Mouse (Mus musculus): Measurements from ENCODE around the gene Cacna2d3. TPM values are rescaled to one million over a fixed set of nuclear protein-coding genes. Genes with fewer than 3 reads are reported as not detected.
A peak's percentile ranks its signal among the peaks of the same experiment; 100 is the strongest.

Gene Cacna2d3
- total RNA-seq, 2 experiments from 2014 or later, result 81.8 to 88.4 TPM

DNA sequence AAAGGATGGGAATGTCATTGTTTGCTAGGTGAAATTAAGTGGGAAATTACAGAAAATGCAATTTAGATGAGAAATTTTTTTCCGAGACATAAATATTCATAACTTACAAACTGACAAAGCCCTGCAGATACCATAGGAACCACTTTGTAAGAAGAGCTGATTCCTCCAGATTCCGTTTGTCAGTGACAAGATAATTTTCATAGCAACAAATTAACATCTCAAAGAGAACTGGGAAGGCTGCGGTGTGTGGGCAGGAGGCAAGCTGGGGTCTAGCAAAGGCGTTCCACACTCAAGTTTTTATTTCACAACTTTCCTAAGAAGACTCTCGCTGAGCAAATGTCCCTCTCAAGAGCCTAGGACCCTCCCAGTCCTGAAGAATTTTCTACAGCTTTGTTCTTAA, 71.1 kb downstream of the Cacna2d3 start:
- DNase-seq (ENCODE audit: extremely low spot score in 1 of 2, low spot score in 2 of 2), result peak in 1 of 2 experiments; percentile 52
- intact Hi-C loops (cut with DNase I), result no loop called here

DNA sequence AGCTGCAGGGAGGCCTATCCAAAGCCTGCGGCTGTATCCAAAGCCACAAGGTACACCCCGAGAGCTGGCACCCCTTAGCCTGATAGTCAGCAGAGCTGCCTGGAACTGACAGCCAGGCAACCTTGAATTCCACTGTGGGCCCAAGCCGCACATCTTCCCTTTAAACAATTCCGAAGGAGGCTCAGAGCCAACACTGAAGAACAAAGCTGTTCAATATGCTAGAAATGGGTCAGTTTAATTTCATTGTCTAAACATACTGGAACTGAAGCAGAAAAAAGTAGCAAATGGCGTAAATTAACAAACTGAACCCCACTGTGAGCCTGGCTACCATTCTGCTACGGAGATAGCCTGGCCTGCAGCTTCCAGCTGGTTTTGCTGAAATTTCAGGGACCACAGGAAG, 72.9 kb downstream of the Cacna2d3 start:
- intact Hi-C loops (cut with DNase I), result no loop called here

DNA sequence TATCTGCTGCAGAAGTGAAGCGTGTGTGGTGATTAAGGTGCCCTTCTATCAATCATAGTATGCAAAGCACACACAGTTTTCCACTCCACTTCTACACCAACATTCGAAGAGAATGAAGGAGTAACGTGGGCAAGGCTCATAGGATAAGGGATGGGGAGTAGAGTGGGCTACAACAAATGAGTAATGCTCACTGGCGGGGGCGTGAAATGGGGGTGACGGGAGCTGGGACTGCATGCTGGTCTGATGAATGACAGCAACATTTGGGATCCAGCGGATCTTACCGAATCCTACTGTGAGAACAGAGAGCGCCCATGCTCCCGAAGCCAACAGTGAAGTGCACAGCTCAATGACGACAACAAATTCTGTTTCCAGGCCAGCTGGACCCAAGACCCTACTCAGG, 76.2 kb downstream of the Cacna2d3 start:
- intact Hi-C loops (cut with DNase I), result no loop called here
- no peak for DNase-seq (ENCODE audit: extremely low spot score in 1 of 2, low spot score in 2 of 2)

More for the DNA sequence above, 72.9 kb downstream of the Cacna2d3 start:
- DNase-seq (ENCODE audit: extremely low spot score in 1 of 2, low spot score in 2 of 2), result no peak

DNA sequence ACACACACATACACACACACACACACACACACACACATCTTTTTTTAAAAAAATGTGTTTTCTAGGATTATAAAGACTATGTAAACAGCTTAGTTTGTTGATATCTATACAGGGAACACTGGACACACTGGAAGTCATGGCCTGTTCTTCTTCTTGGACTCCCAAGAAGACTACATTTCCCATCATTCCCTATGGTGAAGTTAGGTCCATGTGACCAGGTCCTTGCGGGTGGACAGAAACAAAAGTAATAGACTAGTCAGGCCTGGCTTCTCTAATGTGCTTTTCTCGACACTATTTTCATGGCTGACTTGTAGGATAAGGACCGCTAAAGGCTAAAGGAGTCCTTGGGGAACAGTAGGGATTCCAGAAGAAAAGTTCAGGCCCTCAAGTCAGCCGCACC, 78.4 kb downstream of the Cacna2d3 start:
- intact Hi-C loops (cut with DNase I), result no loop called here
- DNase-seq (ENCODE audit: extremely low spot score in 1 of 2, low spot score in 2 of 2), result no peak

DNA sequence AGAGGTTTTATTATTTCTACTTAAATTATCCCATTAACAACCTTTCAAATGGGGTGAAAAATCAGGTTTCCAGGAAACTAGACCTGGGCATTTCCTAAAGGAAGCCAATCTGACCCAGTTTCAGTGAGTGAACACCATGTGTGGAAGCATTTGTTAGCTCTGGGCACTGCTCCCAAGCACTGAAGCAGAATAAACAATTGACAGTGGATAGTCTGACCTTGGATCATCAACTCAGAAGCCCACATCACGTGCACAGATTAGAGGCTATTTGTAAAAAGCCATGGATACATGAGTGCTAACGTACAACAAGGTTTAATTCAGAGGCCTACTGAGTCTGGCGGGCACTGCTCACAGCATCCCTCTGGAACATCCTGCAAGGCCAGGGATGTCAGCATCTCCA, 82.4 kb downstream of the Cacna2d3 start:
- DNase-seq (ENCODE audit: extremely low spot score in 1 of 2, low spot score in 2 of 2), result no peak
- intact Hi-C loops (cut with DNase I), result no loop called here

DNA sequence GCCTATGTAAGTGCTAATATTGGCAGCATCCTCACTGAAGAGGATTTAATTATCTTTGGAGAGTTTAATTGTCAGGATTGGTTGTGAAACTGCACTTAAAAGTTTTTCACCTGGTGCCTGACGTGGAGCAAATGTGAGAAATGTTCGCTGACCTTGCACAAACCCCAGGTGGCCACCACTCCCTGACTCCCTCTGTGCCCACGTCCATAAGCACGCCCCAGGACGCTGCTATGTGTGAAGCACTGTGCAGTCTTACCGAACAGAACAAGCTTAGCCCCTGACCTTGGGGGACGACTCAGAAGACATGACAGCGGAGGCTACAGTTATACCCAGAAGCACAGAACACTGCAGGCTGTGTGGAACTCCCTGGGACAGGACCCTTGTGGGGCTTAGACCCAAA, 93.5 kb downstream of the Cacna2d3 start:
- no peak for DNase-seq (ENCODE audit: extremely low spot score in 1 of 2, low spot score in 2 of 2)
- intact Hi-C loops (cut with DNase I), result no loop called here

DNA sequence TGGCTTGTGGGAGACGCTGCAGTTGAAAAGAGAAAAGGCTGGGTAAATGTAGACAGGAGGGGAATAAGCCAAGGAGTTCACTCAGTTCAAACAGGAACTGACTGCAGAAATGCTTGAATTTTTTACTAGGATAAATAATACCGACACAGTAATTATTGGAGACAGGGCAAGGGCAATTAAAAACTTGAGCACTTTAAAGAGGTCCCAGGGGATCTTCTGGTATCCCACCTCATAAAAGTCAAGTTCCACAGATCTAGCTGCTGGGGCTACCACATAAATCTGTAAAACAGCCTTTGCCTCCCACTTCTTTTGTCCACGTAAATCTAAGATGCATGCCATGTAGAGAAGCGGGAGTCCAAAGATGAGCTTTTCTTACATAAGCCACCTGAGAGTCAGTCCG, 109.2 kb downstream of the Cacna2d3 start:
- no peak for DNase-seq (ENCODE audit: extremely low spot score in 1 of 2, low spot score in 2 of 2)
- intact Hi-C loops (cut with DNase I), result no loop called here

DNA sequence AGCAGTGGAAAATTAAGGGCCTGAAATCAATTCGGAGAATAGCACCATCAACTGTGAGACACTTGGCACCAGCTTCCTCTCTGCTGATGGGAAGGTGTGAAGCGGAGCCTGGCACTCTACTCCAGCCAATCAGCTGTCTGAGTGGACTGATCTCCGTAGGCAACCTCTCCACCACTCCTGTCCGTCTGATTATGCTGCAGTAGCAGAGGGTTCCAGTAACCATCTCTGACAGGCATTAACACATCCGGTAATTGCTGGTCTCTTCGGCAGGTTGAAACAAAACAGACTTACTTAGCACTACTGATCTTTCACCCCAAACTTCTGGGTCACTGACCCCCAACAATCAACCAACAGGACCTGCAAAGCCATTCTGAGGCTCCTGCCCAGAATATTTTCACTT, 112.9 kb downstream of the Cacna2d3 start:
- no peak for DNase-seq (ENCODE audit: extremely low spot score in 1 of 2, low spot score in 2 of 2)
- intact Hi-C loops (cut with DNase I), result no loop called here

DNA sequence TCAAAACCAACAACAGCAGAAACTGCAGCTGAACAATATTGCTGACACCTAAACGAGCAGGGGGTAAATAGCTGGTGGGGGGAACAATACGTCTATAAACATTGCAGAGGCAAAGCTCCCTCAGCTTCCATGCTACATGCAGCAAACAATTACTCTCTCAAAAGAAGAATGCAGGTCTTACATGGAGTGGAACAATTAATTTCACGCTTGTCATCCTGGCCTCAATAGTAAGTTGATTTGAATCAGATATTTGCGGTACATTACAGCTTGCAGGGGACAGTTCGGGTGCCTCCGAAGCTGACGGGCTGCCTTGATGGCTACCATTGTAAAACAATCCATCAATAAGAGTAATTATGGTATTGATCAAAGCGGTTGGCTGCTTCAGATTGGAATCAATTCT, 122.2 kb downstream of the Cacna2d3 start:
- DNase-seq (ENCODE audit: extremely low spot score in 1 of 2, low spot score in 2 of 2), result no peak
- intact Hi-C loops (cut with DNase I), result no loop called here

DNA sequence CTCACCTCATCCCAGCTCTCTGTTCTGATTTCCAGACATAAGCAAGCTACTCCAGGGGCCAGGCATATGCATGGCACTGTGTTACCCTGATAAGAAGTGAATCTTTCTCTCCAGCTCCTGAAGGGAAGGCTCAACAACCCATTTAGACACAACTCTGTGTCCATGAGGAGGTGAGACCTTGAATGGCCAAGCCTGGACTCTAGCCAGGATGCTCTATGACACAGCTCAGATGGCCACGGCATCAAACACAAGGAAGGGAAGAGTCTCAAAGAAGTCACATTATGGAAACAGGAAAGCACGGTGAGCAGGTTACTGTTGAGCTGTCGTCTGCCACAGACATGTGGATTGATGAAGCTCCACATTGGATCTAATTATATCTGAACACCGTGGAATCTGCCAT, 128.8 kb downstream of the Cacna2d3 start:
- intact Hi-C loops (cut with DNase I), result no loop called here

DNA sequence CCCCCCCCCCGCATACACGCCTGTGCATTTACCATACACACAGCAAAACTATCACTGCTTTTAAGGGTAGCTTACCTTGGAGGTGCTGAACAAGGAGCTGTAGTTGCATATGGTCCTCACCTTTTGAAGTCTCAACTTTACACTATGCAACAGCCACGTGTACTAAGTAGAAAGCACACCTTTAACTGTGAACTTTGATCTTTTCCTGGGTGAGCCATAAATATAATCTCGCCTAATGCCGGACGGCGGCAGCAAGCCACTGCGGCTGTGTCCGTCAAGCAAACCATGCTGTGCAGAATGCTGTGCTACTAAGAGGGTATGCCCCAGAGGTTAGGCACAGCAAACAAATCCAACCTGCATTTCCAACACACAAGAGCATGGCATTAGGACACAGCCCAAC, 132.0 kb downstream of the Cacna2d3 start:
- intact Hi-C loops (cut with DNase I), result no loop called here

More for the DNA sequence above, 128.8 kb downstream of the Cacna2d3 start:
- DNase-seq (ENCODE audit: extremely low spot score in 1 of 2, low spot score in 2 of 2), result no peak

DNA sequence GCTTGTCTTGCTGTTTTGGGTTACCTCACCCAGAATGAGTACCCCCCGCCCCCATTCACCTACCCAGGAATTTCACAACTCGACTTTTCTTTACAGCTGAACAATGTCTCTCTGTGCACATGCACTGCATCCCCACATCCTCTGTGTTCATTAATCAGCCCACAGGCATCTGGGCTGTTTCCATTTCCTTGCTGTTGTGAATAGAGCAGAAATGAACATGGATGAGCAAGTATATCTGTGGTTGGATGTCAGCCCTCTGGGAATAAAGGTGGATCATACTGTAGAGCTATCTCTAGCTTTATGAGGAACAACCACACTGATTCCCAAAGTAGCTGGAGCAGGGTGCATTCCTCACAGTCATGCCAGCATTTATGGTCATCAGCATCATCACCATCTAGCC, 139.7 kb downstream of the Cacna2d3 start:
- intact Hi-C loops (cut with DNase I), result no loop called here

More for the DNA sequence above, 132.0 kb downstream of the Cacna2d3 start:
- no peak for DNase-seq (ENCODE audit: extremely low spot score in 1 of 2, low spot score in 2 of 2)

DNA sequence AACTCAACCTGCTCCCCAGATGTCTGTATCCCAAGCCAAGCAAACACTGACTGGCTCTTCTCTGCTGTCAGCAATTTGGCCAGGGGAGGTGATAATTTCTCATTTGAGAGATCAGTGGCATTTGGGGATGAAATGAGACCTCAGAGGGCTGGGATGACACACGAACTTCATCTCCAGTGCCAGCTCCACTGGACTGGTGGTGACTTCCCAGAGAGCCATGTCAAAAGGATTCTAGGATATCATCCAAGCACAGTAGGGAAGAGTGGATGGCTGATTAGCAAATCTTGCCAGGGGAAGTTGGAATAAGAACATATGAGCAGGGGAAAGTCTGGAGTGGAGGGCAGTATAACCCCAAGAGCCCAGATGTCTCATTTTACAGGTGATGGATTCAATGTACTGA, 143.9 kb downstream of the Cacna2d3 start:
- intact Hi-C loops (cut with DNase I), result no loop called here
- DNase-seq (ENCODE audit: extremely low spot score in 1 of 2, low spot score in 2 of 2), result no peak

More for the DNA sequence above, 139.7 kb downstream of the Cacna2d3 start:
- no peak for DNase-seq (ENCODE audit: extremely low spot score in 1 of 2, low spot score in 2 of 2)

DNA sequence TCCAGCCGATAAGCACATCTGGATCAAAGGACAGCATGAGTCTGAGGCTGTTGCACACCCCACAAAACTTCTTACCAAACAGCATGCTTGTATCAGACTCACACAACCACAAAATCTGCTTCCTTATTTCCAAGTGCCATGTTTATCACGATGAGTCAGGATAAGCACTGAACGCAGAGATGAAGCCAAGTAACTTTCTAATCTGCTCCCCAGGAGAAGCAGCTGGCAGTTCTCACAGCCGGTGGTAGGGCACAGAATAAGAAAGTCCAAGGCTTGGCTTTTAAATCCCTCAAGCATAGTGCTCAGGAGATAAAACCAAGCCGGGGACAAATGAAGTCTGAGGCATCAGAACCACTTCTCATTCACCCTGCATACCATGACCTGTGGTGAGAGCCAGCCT, 146.1 kb downstream of the Cacna2d3 start:
- DNase-seq (ENCODE audit: extremely low spot score in 1 of 2, low spot score in 2 of 2), result no peak
- intact Hi-C loops (cut with DNase I), result no loop called here

DNA sequence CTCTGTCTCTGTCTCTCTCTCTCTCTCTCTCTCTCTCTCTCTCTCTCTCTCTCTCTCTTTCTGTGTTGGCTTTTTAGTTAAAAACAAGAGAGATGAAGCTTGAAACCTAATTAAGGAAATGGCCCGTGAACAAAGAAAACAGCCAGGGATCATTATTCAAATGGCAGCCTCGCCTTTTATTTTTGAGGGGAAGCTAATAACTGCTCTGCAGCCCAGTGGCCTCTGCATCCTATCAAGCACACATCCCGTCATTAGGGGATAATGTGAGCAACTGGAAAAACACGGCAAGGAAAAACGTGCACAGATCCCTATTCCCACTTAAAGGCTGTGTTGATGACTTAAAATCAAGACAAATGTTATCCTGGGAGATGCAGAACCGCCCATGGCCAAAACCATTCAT, 159.0 kb downstream of the Cacna2d3 start:
- no peak for DNase-seq (ENCODE audit: extremely low spot score in 1 of 2, low spot score in 2 of 2)
- intact Hi-C loops (cut with DNase I), result no loop called here

DNA sequence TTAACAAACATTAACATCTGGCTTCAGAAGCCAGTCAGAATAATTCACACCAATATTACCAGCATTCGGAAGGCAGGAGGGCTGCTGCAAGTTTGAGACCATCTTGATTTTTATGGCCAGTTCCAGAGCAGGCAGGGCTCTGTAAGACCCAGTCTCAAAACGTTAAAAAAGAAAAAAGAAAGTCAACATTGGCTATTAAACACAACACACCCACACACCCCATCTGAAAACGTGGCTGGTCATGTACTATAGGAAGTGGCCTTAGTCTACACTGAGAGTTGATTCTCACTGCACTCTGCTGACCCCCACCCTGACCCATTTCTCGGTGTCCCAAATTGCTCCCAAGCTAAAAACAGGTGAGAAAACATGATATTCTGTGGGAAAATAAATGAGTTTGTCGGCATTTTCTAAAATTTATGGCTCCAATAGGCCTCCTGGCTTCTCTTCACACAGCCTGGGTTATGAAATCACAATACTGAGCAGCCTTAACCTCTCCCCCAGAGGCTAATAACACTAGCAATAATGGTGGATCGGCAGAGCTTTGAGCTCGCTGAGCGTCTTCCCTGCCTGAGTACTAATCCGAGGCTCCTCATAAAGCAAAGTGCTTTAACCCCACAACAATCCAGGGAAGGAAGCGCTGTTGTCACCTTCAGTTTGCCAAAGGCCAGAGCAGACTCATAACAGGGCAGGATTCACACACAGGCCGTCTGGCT, 160.4 kb downstream of the Cacna2d3 start:
- intact Hi-C loops (cut with DNase I), result no loop called here
- DNase-seq (ENCODE audit: extremely low spot score in 1 of 2, low spot score in 2 of 2), result no peak

DNA sequence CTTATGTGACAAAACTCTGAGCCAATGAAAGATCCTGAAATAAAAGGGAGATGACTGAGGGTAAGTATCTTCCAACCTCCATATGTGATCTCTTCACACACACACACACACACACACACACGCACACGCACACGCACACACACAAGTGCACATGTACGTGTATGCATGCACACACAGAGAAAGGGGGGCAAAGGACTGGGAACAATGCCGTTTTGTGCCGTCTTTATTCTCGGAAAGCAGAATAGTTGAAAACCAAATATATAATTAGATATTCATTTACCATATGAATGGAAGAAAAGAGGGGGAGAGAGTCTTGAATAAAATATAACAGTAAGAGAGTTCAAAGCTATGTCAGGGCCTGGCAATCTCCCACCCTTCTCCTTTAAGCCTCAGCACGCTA, 163.2 kb downstream of the Cacna2d3 start:
- DNase-seq (ENCODE audit: extremely low spot score in 1 of 2, low spot score in 2 of 2), result no peak
- intact Hi-C loops (cut with DNase I), result no loop called here

DNA sequence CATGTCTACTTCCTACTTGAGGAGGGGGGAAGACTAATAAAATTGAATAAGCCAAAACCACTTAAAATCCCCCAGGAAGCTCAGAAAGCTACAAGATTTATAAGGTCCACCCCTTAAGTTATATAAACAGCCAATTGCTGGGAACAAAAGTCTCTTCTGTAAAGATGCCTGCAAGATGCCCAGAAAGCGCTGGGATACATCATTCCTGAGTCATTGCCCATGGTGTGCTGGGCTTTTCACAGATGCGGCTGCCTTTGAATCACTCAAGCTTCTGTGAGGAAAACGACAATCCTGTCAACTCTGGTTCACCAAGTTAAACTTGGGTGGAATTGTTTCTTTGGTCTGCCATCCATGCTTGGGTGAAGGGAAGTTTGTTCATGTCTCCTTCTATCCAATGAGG, 165.5 kb downstream of the Cacna2d3 start:
- DNase-seq (ENCODE audit: extremely low spot score in 1 of 2, low spot score in 2 of 2), result no peak
- intact Hi-C loops (cut with DNase I), result no loop called here

DNA sequence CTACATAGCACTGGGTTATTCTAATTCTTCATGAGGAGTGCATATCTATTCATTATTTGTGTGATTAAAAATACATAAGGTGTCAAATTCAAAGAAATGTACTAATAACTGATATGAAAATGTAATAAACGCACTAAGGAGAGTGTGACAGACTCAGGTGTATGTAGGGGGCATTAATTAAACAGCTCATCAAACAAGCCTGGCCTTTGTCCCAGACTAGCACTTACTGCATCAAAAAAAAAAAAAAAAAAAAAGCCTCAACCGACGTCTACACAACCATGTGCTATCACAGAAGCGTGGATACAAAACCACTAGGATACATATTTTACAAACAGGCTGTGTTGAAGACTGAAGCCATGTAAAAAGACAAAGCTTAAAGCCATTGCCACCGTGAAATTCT, 169.2 kb downstream of the Cacna2d3 start:
- no peak for DNase-seq (ENCODE audit: extremely low spot score in 1 of 2, low spot score in 2 of 2)
- intact Hi-C loops (cut with DNase I), result no loop called here

DNA sequence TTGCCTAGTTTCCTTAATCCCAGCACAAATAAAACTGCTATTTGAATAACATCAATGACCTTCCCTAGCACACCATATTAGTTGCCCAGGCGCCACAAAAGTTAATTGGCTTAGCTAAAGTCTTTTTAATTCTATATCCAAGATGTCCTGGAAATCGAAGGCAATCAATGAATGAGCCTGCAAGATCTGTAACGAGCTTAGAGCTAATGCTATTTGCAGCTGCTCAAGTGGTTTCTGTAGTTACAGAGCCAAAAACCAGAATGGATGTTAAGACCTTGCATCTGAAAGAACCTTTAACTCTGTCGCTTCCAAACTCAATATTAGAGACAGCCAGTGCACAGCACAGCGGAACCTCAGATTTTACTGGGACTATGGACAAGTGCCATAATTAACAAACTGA, 173.0 kb downstream of the Cacna2d3 start:
- intact Hi-C loops (cut with DNase I), result no loop called here
- no peak for DNase-seq (ENCODE audit: extremely low spot score in 1 of 2, low spot score in 2 of 2)

DNA sequence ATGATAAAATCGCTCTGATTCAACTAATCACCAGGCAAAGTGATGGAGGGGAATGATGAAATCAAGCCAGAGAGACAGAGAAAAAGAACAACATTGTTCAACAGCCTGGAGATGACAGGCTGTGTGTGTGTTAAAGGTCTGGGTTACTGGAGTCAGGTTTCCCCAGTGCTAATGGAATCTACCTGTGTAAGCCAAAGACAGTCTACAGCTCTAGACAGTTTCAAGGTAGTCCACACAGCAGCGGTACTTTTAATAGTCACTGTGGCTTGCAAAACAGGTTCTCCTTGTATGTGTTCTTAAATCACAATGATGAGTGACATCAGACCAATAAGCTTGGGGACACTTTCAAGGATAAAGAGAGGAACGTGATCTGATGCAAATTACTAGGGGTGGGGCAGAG, 191.1 kb downstream of the Cacna2d3 start:
- intact Hi-C loops (cut with DNase I), result no loop called here
- DNase-seq (ENCODE audit: extremely low spot score in 1 of 2, low spot score in 2 of 2), result no peak

Data from left cerebral cortex, postnatal 10 days (tissue).